In the genomic region with DNA sequence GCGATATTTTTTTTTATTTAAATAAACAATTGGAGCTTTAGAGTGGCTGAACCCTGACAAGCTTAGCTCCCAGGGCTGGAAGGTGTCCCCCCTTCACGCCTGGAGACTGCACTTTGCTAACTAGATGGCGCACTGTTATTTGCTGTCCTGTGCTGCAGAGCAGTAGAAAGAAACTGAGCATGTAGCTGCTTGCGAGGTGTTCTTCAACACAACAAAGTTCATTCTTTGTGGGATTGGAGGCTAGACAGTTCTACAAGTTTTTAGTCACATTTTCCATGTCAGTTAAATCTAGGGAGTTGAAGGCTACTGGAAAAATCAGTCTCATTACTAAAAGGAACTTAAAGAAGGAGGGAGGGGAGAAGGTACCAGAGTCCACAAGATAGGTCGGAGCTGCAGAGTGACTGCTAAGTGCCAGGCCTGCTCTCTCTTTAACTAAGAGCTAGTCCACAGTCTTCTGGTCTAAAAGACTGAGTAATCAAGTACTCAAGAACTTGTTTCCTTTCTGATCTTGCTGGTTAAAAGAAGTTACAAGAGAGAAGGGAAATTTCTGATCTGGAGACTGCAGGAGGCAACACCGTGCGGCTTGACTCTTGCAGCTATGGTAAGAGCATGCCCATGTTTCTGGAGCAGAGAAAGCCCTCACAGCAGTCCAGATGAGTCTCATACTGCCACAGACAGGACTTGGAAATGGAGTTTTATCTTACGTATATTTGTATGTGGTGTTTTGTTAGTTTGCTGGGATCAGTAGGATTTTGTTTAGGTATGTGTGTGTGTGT, we compare ENCODE assay signal across 10 mouse cellular contexts. TPM values are rescaled to one million over a fixed set of nuclear protein-coding genes. Genes with fewer than 3 reads are reported as not detected.
DNase-seq lines count a peak whose midpoint lies in the region; ATAC-seq lines count a peak whose summit lies in the region.
"Had no signal": no experiment of that assay in that cellular context is flagged by ENCODE, and none has a peak within 500 bp of the region (broad histone marks: within the 10 kb centered on the region; RNA-seq: fewer than 3 reads in every experiment).

No protein-coding gene starts in this region.

- peaks cover 4% of the 10 kb centered on the region for H3K27me3 ChIP-seq in heart, embryonic 11.5 days (ENCODE audit: control insufficient read depth, insufficient read depth, low read length)
- H3K27me3 ChIP-seq in neural tube, embryonic 13.5 days = peaks cover 70% of the 10 kb centered on the region

- no peak for ATAC-seq in heart, embryonic 11.5 days (replicated peaks; ENCODE audit: insufficient number of reproducible peaks, low FRiP score, low TSS enrichment)
- no peak for ATAC-seq in neural tube, embryonic 13.5 days (ENCODE audit: low read depth)

- no peaks in the 10 kb centered on the region for H3K9me3 ChIP-seq in heart, embryonic 11.5 days (replicated peaks; ENCODE audit: control insufficient read depth, low read length)
- H3K9me3 ChIP-seq in neural tube, embryonic 13.5 days = no peaks in the 10 kb centered on the region
- H3K9me3 ChIP-seq: megakaryocyte, embryonic 14.5 days had no signal

- 34% methylated on average over 8 of the region's 8 CpGs for WGBS in heart, embryonic 11.5 days (ENCODE audit: insufficient replicate concordance)
- WGBS in neural tube, embryonic 13.5 days = 36% methylated on average over 8 of the region's 8 CpGs

- H3K4me2 ChIP-seq in heart, embryonic 11.5 days = peak overlapping the region; percentile 91
- H3K4me2 ChIP-seq in neural tube, embryonic 13.5 days = peak overlapping the region; percentile 20; the same call in 1 of the 2 replicates

- H3K36me3 ChIP-seq in heart, embryonic 11.5 days (ENCODE audit: control insufficient read depth, insufficient read depth, low read length) = no peaks in the 10 kb centered on the region
- H3K36me3 ChIP-seq in neural tube, embryonic 13.5 days = no peaks in the 10 kb centered on the region

- peak; percentile 12 for DNase-seq in cerebellum, adult 11-12 months
- no peak for DNase-seq in cerebellum, adult 11 months
- peak; percentile 15 for DNase-seq in lung, postnatal 10 days
- DNase-seq in lung, postnatal 4 days = no peak
- DNase-seq in testis, postnatal 14 days (ENCODE audit: low spot score) = no peak
- DNase-seq in frontal cortex, postnatal 14 days (ENCODE audit: low spot score in 2 of 2) = no peak
- DNase-seq: right cerebral cortex, postnatal 4 days had no signal

- H3K4me1 ChIP-seq in heart, embryonic 11.5 days (ENCODE audit: control insufficient read depth, insufficient read depth, low read length) = peaks cover 25% of the 10 kb centered on the region
- peaks cover 42% of the 10 kb centered on the region for H3K4me1 ChIP-seq in neural tube, embryonic 13.5 days (replicated peaks)

- peak overlapping the region; percentile 19; the same call in 1 of the 2 replicates for H3K4me3 ChIP-seq in heart, embryonic 11.5 days (ENCODE audit: low read depth, low read length)
- H3K4me3 ChIP-seq in neural tube, embryonic 13.5 days = no peak overlapping the region
- H3K4me3 ChIP-seq: megakaryocyte, embryonic 14.5 days had no signal

- H3K9ac ChIP-seq in heart, embryonic 11.5 days (ENCODE audit: low read depth, low read length) = 0 out of 2 replicates have a peak overlapping the region, but pooled peaks have one; percentile 39
- no peak overlapping the region for H3K9ac ChIP-seq in neural tube, embryonic 13.5 days

- H3K27ac ChIP-seq in heart, embryonic 11.5 days (ENCODE audit: low read depth, low read length) = no peak overlapping the region
- H3K27ac ChIP-seq in neural tube, embryonic 13.5 days (replicated peaks) = no peak overlapping the region

RNA-seq across cellular contexts. Expression of a gene that starts 3.3 kb away (rescaled TPM):
- 26.1 and 30.3 TPM in 2 replicates for polyA plus RNA-seq in heart, embryonic 11.5 days (2014; fragmentation: Nextera tagmentation; extraction: Ambion mirVana)
- polyA plus RNA-seq in neural tube, embryonic 13.5 days (2015; fragmentation: Nextera tagmentation; extraction: Ambion mirVana) = 11.9 and 12.9 TPM in 2 replicates

Comparison
In these comparisons a context has a peak if more than half of its experiments do, and no peak if none do; other contexts are left out.
1. DNase-seq: peak in cerebellum, adult 11-12 months (single experiment) and lung, postnatal 10 days (single experiment); none in cerebellum, adult 11 months (single experiment), lung, postnatal 4 days (0 of 2), testis, postnatal 14 days (single experiment) and frontal cortex, postnatal 14 days (0 of 2).